ENCODE assay signal across 9 mouse cellular contexts in genomic region chr2:48538668-48539341, GRCm38 (mm10).
DNase-seq lines count a peak whose midpoint lies in the region; ATAC-seq lines count a peak whose summit lies in the region.
"Had no signal": no experiment of that assay in that cellular context is flagged by ENCODE, and none has a peak within 500 bp of the region (broad histone marks: within the 10 kb centered on the region; RNA-seq: fewer than 3 reads in every experiment).

No protein-coding gene starts in this region.

- H3K4me2 ChIP-seq in intestine, embryonic 15.5 days (replicated peaks), result no peak overlapping the region
- H3K4me2 ChIP-seq: stomach, embryonic 15.5 days had no signal

- H3K9ac ChIP-seq in intestine, embryonic 15.5 days, result no peak overlapping the region
- H3K9ac ChIP-seq: stomach, embryonic 15.5 days had no signal

- no peaks in the 10 kb centered on the region for H3K27me3 ChIP-seq in intestine, embryonic 15.5 days (replicated peaks)
- H3K27me3 ChIP-seq: stomach, embryonic 15.5 days had no signal

- H3K36me3 ChIP-seq in intestine, embryonic 15.5 days, result no peaks in the 10 kb centered on the region
- H3K36me3 ChIP-seq: stomach, embryonic 15.5 days had no signal

- H3K27ac ChIP-seq in intestine, embryonic 15.5 days, result no peak overlapping the region
- H3K27ac ChIP-seq: stomach, embryonic 15.5 days had no signal

- no peak for DNase-seq in cerebellum, postnatal 36 days
- peak; percentile 60 for DNase-seq in ZHBTc4 (ENCODE audit: low read depth, low spot score)
- DNase-seq in forelimb bud, embryonic 11.5 days (ENCODE audit: low read depth, low spot score), result peak; percentile 21
- peak; percentile 10 to 11 for DNase-seq in left cerebral cortex, postnatal 25 days (ENCODE audit: low spot score in 2 of 2)
- peak; percentile 4 for DNase-seq in telencephalon, adult 2 months (ENCODE audit: low read depth, low spot score)
- DNase-seq in adrenal gland, postnatal 25 days, result no peak

- no peak overlapping the region for H3K4me3 ChIP-seq in intestine, embryonic 15.5 days (replicated peaks)
- H3K4me3 ChIP-seq: stomach, embryonic 15.5 days had no signal

- H3K4me1 ChIP-seq in intestine, embryonic 15.5 days (replicated peaks), result no peaks in the 10 kb centered on the region
- H3K4me1 ChIP-seq: stomach, embryonic 15.5 days had no signal

- no peaks in the 10 kb centered on the region for H3K9me3 ChIP-seq in intestine, embryonic 15.5 days
- H3K9me3 ChIP-seq: stomach, embryonic 15.5 days had no signal

- intact Hi-C loops in left cerebral cortex, postnatal 25 days (cut with DNase I), result no loop called here

- ATAC-seq in cerebellum, adult (ENCODE audit: insufficient number of reproducible peaks, low FRiP score, low TSS enrichment), result peak; percentile 49; the same call in 1 of the 2 replicates
- ATAC-seq in intestine, embryonic 15.5 days, result no peak

- 65% methylated on average over 13 of the region's 13 CpGs for WGBS in intestine, embryonic 15.5 days

Comparison
In these comparisons a context has a peak if more than half of its experiments do, and no peak if none do; other contexts are left out.
1. DNase-seq: peak in ZHBTc4 (single experiment), forelimb bud, embryonic 11.5 days (single experiment), left cerebral cortex, postnatal 25 days (2 of 2) and telencephalon, adult 2 months (single experiment); none in cerebellum, postnatal 36 days (0 of 2) and adrenal gland, postnatal 25 days (single experiment).